Mouse (Mus musculus): Measurements from ENCODE around the gene Bbox1.

DNA sequence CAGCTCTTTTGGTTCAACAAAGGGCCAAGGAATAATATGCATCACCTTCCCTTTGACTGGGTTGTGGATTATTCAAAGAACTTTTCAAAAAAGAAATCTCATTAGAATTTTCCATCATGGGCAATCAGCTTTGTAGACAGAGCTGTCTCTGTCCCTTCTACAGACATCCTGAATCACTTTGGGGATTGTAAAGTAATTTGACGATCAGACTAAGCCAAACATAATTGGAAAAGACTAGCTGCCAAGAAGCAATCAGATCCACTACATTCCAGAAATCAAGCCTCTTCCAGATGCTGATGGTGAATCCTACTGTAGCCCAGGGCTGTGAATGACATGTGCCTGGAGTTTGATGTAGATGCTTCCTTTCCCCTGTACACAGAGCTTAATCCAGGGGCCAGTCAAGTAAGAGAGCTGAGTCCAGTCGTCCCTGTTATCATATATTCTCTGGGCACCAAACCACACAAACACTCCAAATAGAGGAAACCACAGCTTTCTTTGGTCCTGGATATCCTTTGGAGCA lies 995 bp downstream of the Bbox1 start:
- TF ChIP-seq CTCF (IDR thresholded peaks at IDR 0.05; ENCODE audit: low read depth), result no peak
- TF ChIP-seq EP300 (IDR thresholded peaks at IDR 0.05; ENCODE audit: low read depth), result no peak
